In genomic region chr8:79712676-79713075, GRCm38 (mm10) we compare ENCODE assay signal across 9 mouse cellular contexts. TPM values are rescaled to one million over a fixed set of nuclear protein-coding genes. Genes with fewer than 3 reads are reported as not detected.
DNase-seq lines count a peak whose midpoint lies in the region; ATAC-seq and TF ChIP-seq lines count a peak whose summit lies in the region.
"Had no signal": no experiment of that assay in that cellular context is flagged by ENCODE, and none has a peak within 500 bp of the region (broad histone marks: within the 10 kb centered on the region; RNA-seq: fewer than 3 reads in every experiment).

No protein-coding gene starts in this region.

- ATAC-seq in heart, embryonic 11.5 days (replicated peaks; ENCODE audit: insufficient number of reproducible peaks, low FRiP score, low TSS enrichment), result no peak
- ATAC-seq in liver, embryonic 12.5 days, result no peak

- no peaks in the 10 kb centered on the region for H3K9me3 ChIP-seq in heart, embryonic 11.5 days (replicated peaks; ENCODE audit: control insufficient read depth, low read length)
- no peaks in the 10 kb centered on the region for H3K9me3 ChIP-seq in liver, embryonic 12.5 days (replicated peaks)

- no peaks in the 10 kb centered on the region for H3K4me1 ChIP-seq in heart, embryonic 11.5 days (ENCODE audit: control insufficient read depth, insufficient read depth, low read length)
- H3K4me1 ChIP-seq in testis, adult 2 months (ENCODE audit: control insufficient read depth, insufficient read depth, low read length), result no peaks in the 10 kb centered on the region
- H3K4me1 ChIP-seq in liver, embryonic 12.5 days, result peaks cover 12% of the 10 kb centered on the region

- no peaks in the 10 kb centered on the region for H3K27me3 ChIP-seq in heart, embryonic 11.5 days (ENCODE audit: control insufficient read depth, insufficient read depth, low read length)
- H3K27me3 ChIP-seq in testis, adult 2 months (ENCODE audit: control insufficient read depth, insufficient read depth, low read length), result no peaks in the 10 kb centered on the region
- no peaks in the 10 kb centered on the region for H3K27me3 ChIP-seq in liver, embryonic 12.5 days (replicated peaks)

- H3K9ac ChIP-seq in heart, embryonic 11.5 days (ENCODE audit: low read depth, low read length), result no peak overlapping the region
- peak overlapping the region; percentile 56; the same call in 1 of the 2 replicates for H3K9ac ChIP-seq in liver, embryonic 12.5 days

- no peak for TF ChIP-seq POLR2A in testis, adult 2 months (IDR thresholded peaks at IDR 0.05; ENCODE audit: control insufficient read depth, low read depth, low read length)

- TF ChIP-seq CTCF in testis, adult 2 months (IDR thresholded peaks at IDR 0.05; ENCODE audit: control insufficient read depth, insufficient read depth, insufficient replicate concordance, low read depth, low read length), result no peak
- TF ChIP-seq CTCF in layer of hippocampus, adult 2 months (conservative IDR thresholded peaks at IDR 0.05), result no peak

- H3K36me3 ChIP-seq in heart, embryonic 11.5 days (ENCODE audit: control insufficient read depth, insufficient read depth, low read length), result no peaks in the 10 kb centered on the region; the same call in 1 of the 2 replicates
- H3K36me3 ChIP-seq in testis, adult 2 months (ENCODE audit: control insufficient read depth, insufficient read depth, low read length), result 0 out of 2 replicates have a peak, but pooled peaks cover 1% of the 10 kb centered on the region
- peaks cover 30% of the 10 kb centered on the region for H3K36me3 ChIP-seq in liver, embryonic 12.5 days

- H3K4me3 ChIP-seq in heart, embryonic 11.5 days (ENCODE audit: low read depth, low read length), result no peak overlapping the region
- H3K4me3 ChIP-seq in testis, adult 2 months (ENCODE audit: control insufficient read depth, low read depth, low read length), result peak overlapping the region; percentile 32
- peak overlapping the region; percentile 92 for H3K4me3 ChIP-seq in liver, embryonic 12.5 days
- H3K4me3 ChIP-seq in layer of hippocampus, adult 2 months, result no peak overlapping the region

- peak overlapping the region; percentile 34 for H3K4me2 ChIP-seq in heart, embryonic 11.5 days
- H3K4me2 ChIP-seq in liver, embryonic 12.5 days, result peak overlapping the region; percentile 81

- no peak overlapping the region for H3K27ac ChIP-seq in heart, embryonic 11.5 days (ENCODE audit: low read depth, low read length)
- H3K27ac ChIP-seq in testis, adult 2 months (ENCODE audit: control insufficient read depth, insufficient read depth, low read depth, low read length), result no peak overlapping the region
- no peak overlapping the region for H3K27ac ChIP-seq in liver, embryonic 12.5 days
- no peak overlapping the region for H3K27ac ChIP-seq in layer of hippocampus, adult 2 months

- intact Hi-C loops in heart, postnatal 36 days (cut with DNase I), result loop anchor here (5.0 kb wide), 1 partner anchor 415 kb away; no protein-coding TSS in a partner anchor

- DNase-seq in heart, postnatal 36 days, result no peak
- DNase-seq in testis, postnatal 14 days (ENCODE audit: low spot score), result no peak
- DNase-seq in yolk sac, embryonic 10.5 days (ENCODE audit: low spot score), result peak; percentile 6
- DNase-seq in cerebellum, adult 18-20 months, result no peak
- no peak for DNase-seq in layer of hippocampus, adult 2 months (ENCODE audit: low spot score in 2 of 2)
- DNase-seq: adrenal gland, postnatal 10 days had no signal

- 46% methylated on average over 6 of the region's 6 CpGs for WGBS in heart, embryonic 11.5 days (ENCODE audit: insufficient replicate concordance)
- 41% methylated on average over 5 of the region's 6 CpGs for WGBS in liver, embryonic 12.5 days (ENCODE audit: insufficient replicate concordance)

RNA-seq across cellular contexts. Expression of gene Anapc10, which starts 1.1 kb away (rescaled TPM):
- polyA plus RNA-seq in heart, embryonic 11.5 days (2014; fragmentation: Nextera tagmentation; extraction: Ambion mirVana), result 23.4 and 26.4 TPM in 2 replicates
- total RNA-seq in heart, postnatal 36 days (2021), result 1 to 10 TPM; 4.6 to 6.0 TPM
- polyA plus RNA-seq in testis, adult 2 months (2012; rRNA removed), result 6.2 and 8.2 TPM in 2 replicates
- 22.1 and 22.8 TPM in 2 replicates for polyA plus RNA-seq in liver, embryonic 12.5 days (2016; fragmentation: Nextera tagmentation; extraction: Ambion mirVana)
- total RNA-seq in layer of hippocampus, adult 2 months (2021), result 10 to 100 TPM in 1 of 2 experiments, 1 to 10 TPM in 1; 7.0 to 10.2 TPM

RNA-seq across cellular contexts. Expression of gene Abce1, which starts 1.1 kb away (rescaled TPM):
- polyA plus RNA-seq in heart, embryonic 11.5 days (2014; fragmentation: Nextera tagmentation; extraction: Ambion mirVana), result 88.0 and 105 TPM in 2 replicates
- total RNA-seq in heart, postnatal 36 days (2021), result 10 to 100 TPM; 45.8 to 48.5 TPM
- polyA plus RNA-seq in testis, adult 2 months (2012; rRNA removed), result 14.8 and 19.6 TPM in 2 replicates
- polyA plus RNA-seq in liver, embryonic 12.5 days (2016; fragmentation: Nextera tagmentation; extraction: Ambion mirVana), result 119 and 124 TPM in 2 replicates
- total RNA-seq in layer of hippocampus, adult 2 months (2021), result 10 to 100 TPM; 72.0 to 78.3 TPM

Comparison
In these comparisons a context has a peak if more than half of its experiments do, and no peak if none do; other contexts are left out.
1. H3K4me3 ChIP-seq: peak in testis, adult 2 months (single experiment) and liver, embryonic 12.5 days (single experiment); none in heart, embryonic 11.5 days (single experiment) and layer of hippocampus, adult 2 months (single experiment).